Mouse (Mus musculus): ENCODE measurements around the gene Paxbp1.
A peak's percentile ranks its signal among the peaks of the same experiment; 100 is the strongest.
"Not testable (repeated sequence)": the region's sequence is repeated elsewhere in the genome, so short reads cannot be mapped to it uniquely, and the experiment has no call there.

The Paxbp1 gene

GRCm38 (mm10) chr16:91044270-91045182 is at the start of gene Paxbp1:
Gene Paxbp1 (minus strand): TSS chr16:91044543.
- peak; percentile 98 for DNase-seq (ENCODE audit: low spot score)

GRCm38 (mm10) chr16:91086642-91087306 is 42.4 kb upstream of the Paxbp1 start:
- no peak for DNase-seq (ENCODE audit: low spot score)

GRCm38 (mm10) chr16:91085239-91085825 is 41.0 kb upstream of the Paxbp1 start:
- no peak for DNase-seq (ENCODE audit: low spot score)

- no peak for DNase-seq (ENCODE audit: low spot score)
Measured at GRCm38 (mm10) chr16:91084307-91085238, 40.2 kb upstream of the Paxbp1 start.

- no peak for DNase-seq (ENCODE audit: low spot score)
Measured at GRCm38 (mm10) chr16:91083002-91083646, 38.8 kb upstream of the Paxbp1 start.

GRCm38 (mm10) chr16:91081508-91081907 is 37.2 kb upstream of the Paxbp1 start:
- peak; percentile 18 for DNase-seq (ENCODE audit: low spot score)

- DNase-seq (ENCODE audit: low spot score), result no peak
Measured at GRCm38 (mm10) chr16:91076180-91076579, 31.8 kb upstream of the Paxbp1 start.

- DNase-seq (ENCODE audit: low spot score), result not testable (repeated sequence)
Measured at GRCm38 (mm10) chr16:91075423-91075822, 31.1 kb upstream of the Paxbp1 start.

GRCm38 (mm10) chr16:91073163-91073892 is 29.0 kb upstream of the Paxbp1 start:
- peak; percentile 66 for DNase-seq (ENCODE audit: low spot score)

- DNase-seq (ENCODE audit: low spot score), result no peak
Measured at GRCm38 (mm10) chr16:91072256-91072655, 27.9 kb upstream of the Paxbp1 start.

- DNase-seq (ENCODE audit: low spot score), result no peak
Measured at GRCm38 (mm10) chr16:91068969-91069368, 24.6 kb upstream of the Paxbp1 start.

GRCm38 (mm10) chr16:91067122-91067521 is 22.8 kb upstream of the Paxbp1 start:
- DNase-seq (ENCODE audit: low spot score), result no peak

- no peak for DNase-seq (ENCODE audit: low spot score)
Measured at GRCm38 (mm10) chr16:91064583-91065365, 20.4 kb upstream of the Paxbp1 start.

GRCm38 (mm10) chr16:91063786-91064185 is 19.4 kb upstream of the Paxbp1 start:
- DNase-seq (ENCODE audit: low spot score), result no peak

- DNase-seq (ENCODE audit: low spot score), result no peak
Measured at GRCm38 (mm10) chr16:91061531-91062318, 17.4 kb upstream of the Paxbp1 start.

- no peak for DNase-seq (ENCODE audit: low spot score)
Measured at GRCm38 (mm10) chr16:91057741-91058140, 13.4 kb upstream of the Paxbp1 start.

- no peak for DNase-seq (ENCODE audit: low spot score)
Measured at GRCm38 (mm10) chr16:91057261-91057660, 12.9 kb upstream of the Paxbp1 start.

GRCm38 (mm10) chr16:91056043-91056821 is 11.9 kb upstream of the Paxbp1 start:
- DNase-seq (ENCODE audit: low spot score), result no peak

All from ovary, postnatal 10 days (tissue).